Mouse (Mus musculus): ENCODE measurements around the gene Nudt14. TPM values are rescaled to one million over a fixed set of nuclear protein-coding genes. Genes with fewer than 3 reads are reported as not detected.
A peak's percentile ranks its signal among the peaks of the same experiment; 100 is the strongest.

The Nudt14 gene
- total and polyA plus RNA-seq, 3 experiments: 5.7 to 14.8 (median 8.6) TPM

DNA sequence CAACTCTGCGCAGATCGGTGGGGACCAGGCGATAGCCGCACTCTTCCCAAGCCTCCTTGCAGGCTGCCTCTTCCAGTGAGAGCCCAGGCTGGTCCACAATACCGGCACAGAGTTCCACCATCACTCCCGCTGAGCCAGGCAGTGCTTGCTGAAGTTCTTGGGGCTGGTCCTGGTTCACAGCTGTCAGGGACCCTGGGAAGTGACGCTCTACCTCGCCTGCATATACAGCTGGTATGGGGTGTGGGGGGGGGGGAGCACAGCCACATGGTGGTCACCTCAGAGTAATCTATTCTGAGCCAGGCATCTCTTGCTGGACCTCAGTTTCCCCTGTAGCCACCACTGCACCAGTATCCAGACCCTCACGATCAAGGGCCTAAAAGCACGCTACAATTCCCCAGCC, 3.6 kb downstream of the Nudt14 start:
- no peak for DNase-seq
- intact Hi-C loops (cut with DNase I): no loop called here
- Histone ChIP-seq H3K27ac (no peak overlapping the region), H3K79me2 (replicated peaks; ENCODE audit: control insufficient read depth, insufficient read depth, low read length) (no peaks in the 10 kb centered on the region), H3K9ac (ENCODE audit: low read depth, low read length) (no peak overlapping the region), H3K36me3 (ENCODE audit: control insufficient read depth, insufficient read depth, low read length) (no peaks in the 10 kb centered on the region), H3K4me1 (ENCODE audit: control insufficient read depth, insufficient read depth, low read length) (peaks cover 6% of the 10 kb centered on the region), H3K4me3 (no peak overlapping the region), H3K27me3 (ENCODE audit: control insufficient read depth, insufficient read depth, low read length) (no peaks in the 10 kb centered on the region)
- no peak for TF ChIP-seq CTCF (IDR thresholded peaks at IDR 0.05)
- TF ChIP-seq EP300 (IDR thresholded peaks at IDR 0.05; ENCODE audit: insufficient read depth, low read depth, low read length): no peak
- no peak for TF ChIP-seq POLR2A (IDR thresholded peaks at IDR 0.05; ENCODE audit: insufficient read depth, low read depth, low read length)
- whole genome bisulfite sequencing: 84% methylated on average over 10 of the region's 10 CpGs

DNA sequence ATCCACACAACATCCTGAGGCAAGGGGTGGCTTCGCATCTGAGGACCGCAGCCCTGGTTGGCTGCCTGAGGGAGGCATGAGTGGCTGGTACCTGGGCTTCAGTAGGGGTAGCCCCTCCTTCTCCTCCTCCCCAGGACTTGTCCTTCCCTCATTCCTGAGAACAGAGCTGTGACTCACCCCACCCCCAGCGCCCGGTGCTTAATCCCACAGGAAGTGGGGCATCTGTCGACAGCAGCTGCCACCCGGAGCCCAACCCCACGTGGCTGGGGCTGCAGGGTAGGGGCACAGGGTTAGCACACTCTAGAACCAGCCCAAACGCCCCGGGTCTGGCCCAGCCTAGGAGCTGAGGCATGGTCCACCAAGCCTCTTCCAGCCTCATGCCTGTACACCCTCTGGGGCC, 4.0 kb downstream of the Nudt14 start:
- WGBS: 53% methylated on average over 9 of the region's 9 CpGs
- TF ChIP-seq POLR2A (IDR thresholded peaks at IDR 0.05; ENCODE audit: insufficient read depth, low read depth, low read length) (no peak), EP300 (IDR thresholded peaks at IDR 0.05; ENCODE audit: insufficient read depth, low read depth, low read length) (no peak), CTCF (IDR thresholded peaks at IDR 0.05) (no peak)
- H3K4me1 ChIP-seq (ENCODE audit: control insufficient read depth, insufficient read depth, low read length): peaks cover 6% of the 10 kb centered on the region
- no peak overlapping the region for H3K27ac ChIP-seq
- DNase-seq: no peak
- no peak overlapping the region for H3K4me3 ChIP-seq
- H3K27me3 ChIP-seq (ENCODE audit: control insufficient read depth, insufficient read depth, low read length): no peaks in the 10 kb centered on the region
- intact Hi-C loops (cut with DNase I): no loop called here
- no peak overlapping the region for H3K9ac ChIP-seq (ENCODE audit: low read depth, low read length)
- H3K36me3 ChIP-seq (ENCODE audit: control insufficient read depth, insufficient read depth, low read length): no peaks in the 10 kb centered on the region
- H3K79me2 ChIP-seq (replicated peaks; ENCODE audit: control insufficient read depth, insufficient read depth, low read length): no peaks in the 10 kb centered on the region

DNA sequence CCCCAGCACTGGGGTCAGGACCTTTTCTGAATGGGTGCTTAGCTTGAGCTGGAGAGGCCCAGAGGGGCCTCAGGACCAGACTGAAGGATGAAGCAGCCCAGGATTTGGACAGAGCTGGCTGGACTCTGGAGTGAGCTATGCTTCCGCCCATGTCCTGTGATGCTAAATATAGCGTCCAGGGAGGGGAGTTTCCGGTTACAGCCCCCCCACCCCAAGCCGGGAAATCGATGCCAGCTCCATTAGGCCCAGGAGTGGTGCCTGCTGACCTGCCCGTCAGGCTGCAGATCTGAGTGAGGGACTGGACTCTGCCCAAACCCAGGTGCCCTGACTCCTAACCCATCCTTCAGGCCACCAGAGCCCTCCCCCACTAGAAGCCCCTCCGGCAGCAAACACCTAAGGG, 9.3 kb downstream of the Nudt14 start:
- H3K4me1 ChIP-seq (ENCODE audit: control insufficient read depth, insufficient read depth, low read length): peaks cover 6% of the 10 kb centered on the region; the same call in 1 of the 2 replicates
- no peak for DNase-seq
- no peak overlapping the region for H3K27ac ChIP-seq
- H3K27me3 ChIP-seq (ENCODE audit: control insufficient read depth, insufficient read depth, low read length): no peaks in the 10 kb centered on the region
- H3K9ac ChIP-seq (ENCODE audit: low read depth, low read length): no peak overlapping the region
- H3K79me2 ChIP-seq (replicated peaks; ENCODE audit: control insufficient read depth, insufficient read depth, low read length): peaks cover 3% of the 10 kb centered on the region; the same call in 1 of the 2 replicates
- no peaks in the 10 kb centered on the region for H3K36me3 ChIP-seq (ENCODE audit: control insufficient read depth, insufficient read depth, low read length)
- TF ChIP-seq POLR2A (IDR thresholded peaks at IDR 0.05; ENCODE audit: insufficient read depth, low read depth, low read length) (no peak), EP300 (IDR thresholded peaks at IDR 0.05; ENCODE audit: insufficient read depth, low read depth, low read length) (no peak), CTCF (IDR thresholded peaks at IDR 0.05) (no peak)
- WGBS: 10% methylated on average over 7 of the region's 7 CpGs
- no peak overlapping the region for H3K4me3 ChIP-seq
- intact Hi-C loops (cut with DNase I): no loop called here

DNA sequence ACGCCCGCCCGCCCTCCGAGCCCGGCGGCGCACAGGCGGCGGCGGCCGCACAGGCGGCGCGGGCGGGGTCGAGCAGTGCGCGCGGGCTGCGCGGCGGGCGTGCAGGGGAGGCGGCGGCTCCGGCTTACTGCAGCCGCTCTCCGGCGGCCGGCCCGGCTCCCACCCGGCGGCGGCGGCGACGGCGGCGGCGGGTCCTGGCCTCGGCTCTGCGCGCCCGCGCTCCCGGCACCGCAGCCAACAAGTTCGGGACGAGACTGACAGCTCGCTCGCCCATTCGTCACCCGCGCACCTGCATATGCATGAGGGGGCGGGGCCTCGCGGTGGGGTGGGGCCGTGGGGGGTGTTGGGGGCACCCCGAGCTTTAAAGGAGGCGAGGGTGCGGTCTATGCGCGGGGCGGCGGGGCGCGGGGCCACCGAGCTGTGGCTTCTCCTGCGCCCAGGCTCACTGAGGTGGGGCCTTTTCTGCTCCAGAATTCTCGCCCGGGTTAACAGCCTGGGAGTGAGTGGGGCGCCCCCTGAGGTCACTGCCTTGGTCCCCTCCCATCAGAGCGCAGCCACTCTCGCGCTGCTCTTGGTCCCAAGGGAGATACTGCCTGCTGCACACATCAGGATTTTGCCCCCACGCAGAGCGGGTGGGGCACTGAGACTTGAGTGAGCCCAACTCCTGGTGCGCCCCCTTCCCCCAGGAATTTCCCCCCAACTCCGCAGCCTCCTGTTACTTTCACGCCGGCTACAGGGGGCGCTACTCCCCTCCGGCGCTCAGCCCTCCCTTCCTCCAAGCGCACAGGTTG, 12.2 kb downstream of the Nudt14 start, which contains the start of gene Jag2:
Jag2 (minus strand) TSS at position 215 of the 791 bp plus-strand sequence.
- Histone ChIP-seq H3K36me3 (ENCODE audit: control insufficient read depth, insufficient read depth, low read length) (no peaks in the 10 kb centered on the region), H3K4me3 (peak within 1 kb of the TSS; percentile 58), H3K27ac (peak within 1 kb of the TSS; percentile 84), H3K9ac (ENCODE audit: low read depth, low read length) (peak within 1 kb of the TSS; percentile 94), H3K27me3 (ENCODE audit: control insufficient read depth, insufficient read depth, low read length) (no peaks in the 10 kb centered on the region), H3K79me2 (replicated peaks; ENCODE audit: control insufficient read depth, insufficient read depth, low read length) (peaks cover 6% of the 10 kb centered on the region), H3K4me1 (ENCODE audit: control insufficient read depth, insufficient read depth, low read length) (peaks cover 8% of the 10 kb centered on the region; the same call in 1 of the 2 replicates)
- WGBS: 18% methylated on average over 84 of the region's 85 CpGs
- TF ChIP-seq CTCF (IDR thresholded peaks at IDR 0.05) (peak; percentile 71), EP300 (IDR thresholded peaks at IDR 0.05; ENCODE audit: insufficient read depth, low read depth, low read length) (no peak), POLR2A (IDR thresholded peaks at IDR 0.05; ENCODE audit: insufficient read depth, low read depth, low read length) (no peak; the same call in 1 of the 2 replicates)
- intact Hi-C loops (cut with DNase I): loop anchor here (2.0 kb wide), 2 partner anchors 19 to 55 kb away; no protein-coding TSS in a partner anchor
- DNase-seq: peak; percentile 81 to 84

DNA sequence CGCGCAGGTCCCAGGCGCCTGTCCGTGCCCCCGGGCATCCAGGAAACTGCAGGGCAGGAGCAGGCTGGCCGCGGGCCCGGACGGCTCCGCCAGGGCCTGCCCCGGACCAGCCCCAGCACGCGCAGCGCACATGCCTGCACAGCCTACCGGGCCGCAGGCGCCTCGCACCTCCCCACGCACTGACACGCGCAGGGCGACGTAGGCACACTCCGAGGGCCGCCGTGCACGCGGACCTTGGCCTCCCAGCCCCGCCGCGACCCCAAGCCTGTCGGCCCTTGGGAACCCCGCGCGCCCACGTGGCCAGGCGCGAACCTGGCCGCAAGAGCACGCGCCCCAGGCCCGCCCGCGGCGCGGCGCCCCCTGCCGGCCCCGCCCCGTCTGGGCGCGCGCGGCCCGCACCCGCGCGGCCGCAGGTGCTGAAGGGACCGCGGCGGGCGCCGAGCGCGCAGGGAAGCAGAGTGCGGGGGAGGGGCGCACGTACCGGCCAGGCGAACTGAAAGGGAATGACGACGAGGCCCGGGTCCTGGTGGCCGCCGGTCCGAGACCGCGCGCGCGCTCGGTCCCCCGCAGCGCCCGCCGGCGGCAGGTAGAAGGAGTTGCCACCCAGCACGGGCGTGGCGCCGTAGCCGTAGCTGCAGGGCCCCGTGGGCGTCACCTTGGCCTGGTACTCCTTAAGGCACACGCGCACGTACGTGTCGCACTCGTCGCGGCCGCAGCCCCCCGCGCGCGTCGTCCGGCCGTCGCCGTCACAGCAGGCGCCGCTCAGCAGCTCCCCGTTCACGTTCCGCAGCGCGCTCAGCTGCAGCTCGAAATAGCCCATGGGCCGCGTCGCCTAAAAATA, 13.3 kb downstream of the Nudt14 start:
- peaks cover 8% of the 10 kb centered on the region; the same call in 1 of the 2 replicates for H3K4me1 ChIP-seq (ENCODE audit: control insufficient read depth, insufficient read depth, low read length)
- TF ChIP-seq POLR2A (IDR thresholded peaks at IDR 0.05; ENCODE audit: insufficient read depth, low read depth, low read length) (no peak), CTCF (IDR thresholded peaks at IDR 0.05) (peak; percentile 32)
- intact Hi-C loops (cut with DNase I): loop anchor here (2.0 kb wide), 1 partner anchor 54 kb away; no protein-coding TSS in a partner anchor
- no peaks in the 10 kb centered on the region for H3K27me3 ChIP-seq (ENCODE audit: control insufficient read depth, insufficient read depth, low read length)
- peaks cover 6% of the 10 kb centered on the region for H3K79me2 ChIP-seq (replicated peaks; ENCODE audit: control insufficient read depth, insufficient read depth, low read length)
- H3K27ac ChIP-seq: peak overlapping the region; percentile 84
- peak overlapping the region; percentile 94 for H3K9ac ChIP-seq (ENCODE audit: low read depth, low read length)
- H3K4me3 ChIP-seq: peak overlapping the region; percentile 58
- WGBS: 2% methylated on average over 118 of the region's 124 CpGs
- no peaks in the 10 kb centered on the region for H3K36me3 ChIP-seq (ENCODE audit: control insufficient read depth, insufficient read depth, low read length)
- DNase-seq: peak; percentile 52 to 53

Data from heart, adult 2 months (tissue).